Mouse (Mus musculus): ENCODE data around the gene Arid3a. TPM values are rescaled to one million over a fixed set of nuclear protein-coding genes. Genes with fewer than 3 reads are reported as not detected.

Arid3a gene
- total and polyA plus RNA-seq, 3 experiments, result 48.4 to 114 (median 94.4) TPM

- Histone ChIP-seq H3K4me3 (replicated peaks in 1 of 3; ENCODE audit: low read depth in 2 of 3, low read length in 2 of 3, poor library complexity in 1 of 3) (no peak overlapping the region), H3K27me3 (replicated peaks) (no peaks in the 10 kb centered on the region), H3K79me2 (replicated peaks; ENCODE audit: control insufficient read depth, extremely low read depth, insufficient read depth, poor library complexity, severe bottlenecking) (peaks cover 82% of the 10 kb centered on the region), H3K9me3 (replicated peaks; ENCODE audit: low read length) (no peaks in the 10 kb centered on the region), H3K36me3 (replicated peaks in 1 of 2; ENCODE audit: control insufficient read depth in 1 of 2, insufficient read depth in 1 of 2, low read length in 1 of 2) (peaks cover 44 to 85% of the 10 kb centered on the region in 2 experiments), H3K4me2 (ENCODE audit: insufficient read depth, low read depth, poor library complexity, severe bottlenecking) (peak overlapping the region; percentile 77), H3K4me1 (ENCODE audit: control insufficient read depth in 1 of 2, insufficient read depth in 2 of 2) (peaks cover 77 to 99% of the 10 kb centered on the region in 2 experiments), H3K9ac (ENCODE audit: insufficient read depth, low read depth) (no peak overlapping the region), H3K27ac (ENCODE audit: insufficient read depth, low read depth) (peak overlapping the region; percentile 97)
- in situ Hi-C loops (cut with MboI; ENCODE audit: low pct_ligation_motif_present, low pct_unique_long_range_greater_than_20kb, low sequenced_read_pairs) (no loop called here), dilution Hi-C loops (cut with MboI; ENCODE audit: extremely low pct_ligation_motif_present, extremely low pct_unique_long_range_greater_than_20kb, low sequenced_read_pairs) (no loop called here)
- DNase-seq (ENCODE audit: extremely low read depth), result peak; percentile 96
- no peak for TF ChIP-seq ZC3H11A (IDR thresholded peaks at IDR 0.05; ENCODE audit: low read depth, low read length)
- peak; percentile 94 for TF ChIP-seq ZMIZ1 (IDR thresholded peaks at IDR 0.05; ENCODE audit: low read depth, low read length)
- TF ChIP-seq POLR2A (IDR thresholded peaks at IDR 0.05; ENCODE audit: low read depth, low read length), result peak; percentile 44; the same call in 1 of the 2 replicates
- peak; percentile 18; the same call in 1 of the 2 replicates for TF ChIP-seq SMC3 (IDR thresholded peaks at IDR 0.05; ENCODE audit: low read depth, low read length)
- no peak for TF ChIP-seq PAX5 (IDR thresholded peaks at IDR 0.05; ENCODE audit: low read length)
- peak; percentile 100 for TF ChIP-seq TCF12 (IDR thresholded peaks at IDR 0.05; ENCODE audit: low read depth, low read length)
- TF ChIP-seq POLR2AphosphoS2 (IDR thresholded peaks at IDR 0.05; ENCODE audit: low read depth, low read length), result peak; percentile 66
- TF ChIP-seq MAZ (IDR thresholded peaks at IDR 0.05; ENCODE audit: low read depth, low read length), result peak; percentile 100
- peak; percentile 96 for TF ChIP-seq MYC (IDR thresholded peaks at IDR 0.05; ENCODE audit: low read depth, low read length)
- TF ChIP-seq CHD2 (IDR thresholded peaks at IDR 0.05; ENCODE audit: low read length), result peak; percentile 97
- peak; percentile 99 for TF ChIP-seq MEF2A (IDR thresholded peaks at IDR 0.05; ENCODE audit: borderline replicate concordance, low read depth, low read length)
- TF ChIP-seq CHD1 (IDR thresholded peaks at IDR 0.05; ENCODE audit: low read depth, low read length), result no peak; the same call in 1 of the 2 replicates
- peak; percentile 100 for TF ChIP-seq EP300 (IDR thresholded peaks at IDR 0.05; ENCODE audit: low read length)
- no peak; the same call in none of the 2 replicates for TF ChIP-seq RAD21 (IDR thresholded peaks at IDR 0.05; ENCODE audit: low read depth, low read length)
- 0 out of 2 replicates have a peak, but pooled peaks have one; percentile 53 for TF ChIP-seq E2F4 (IDR thresholded peaks at IDR 0.05; ENCODE audit: insufficient replicate concordance, low read depth, low read length)
- TF ChIP-seq ELF1 (IDR thresholded peaks at IDR 0.05; ENCODE audit: low read depth, low read length), result peak; percentile 62; the same call in 1 of the 2 replicates
- no peak; the same call in 1 of the 2 replicates for TF ChIP-seq ZKSCAN1 (IDR thresholded peaks at IDR 0.05; ENCODE audit: borderline replicate concordance, low read depth, low read length)
- TF ChIP-seq NRF1 (IDR thresholded peaks at IDR 0.05; ENCODE audit: low read depth, low read length), result peak; percentile 56
- peak; percentile 98 for TF ChIP-seq BHLHE40 (IDR thresholded peaks at IDR 0.05; ENCODE audit: low read depth, low read length)
- TF ChIP-seq HCFC1 (IDR thresholded peaks at IDR 0.05; ENCODE audit: low read depth, low read length), result peak; percentile 53
- no peak for TF ChIP-seq CTCF (conservative IDR thresholded peaks at IDR 0.05 in 1 of 2, IDR thresholded peaks at IDR 0.05 in 1 of 2; ENCODE audit: low read depth in 2 of 2, low read length in 2 of 2)
- peak; percentile 55; the same call in 1 of the 2 replicates for TF ChIP-seq TBP (conservative IDR thresholded peaks at IDR 0.05; ENCODE audit: low read depth, low read length)
- no peak for TF ChIP-seq USF1 (IDR thresholded peaks at IDR 0.05; ENCODE audit: low read depth, low read length)
- TF ChIP-seq MXI1 (IDR thresholded peaks at IDR 0.05; ENCODE audit: low read depth, low read length), result peak; percentile 90
- peak; percentile 66; the same call in 1 of the 2 replicates for TF ChIP-seq KAT2A (IDR thresholded peaks at IDR 0.05; ENCODE audit: insufficient replicate concordance, low read length)
- no peak for TF ChIP-seq USF2 (conservative IDR thresholded peaks at IDR 0.05; ENCODE audit: low read depth, low read length)
- TF ChIP-seq JUND (conservative IDR thresholded peaks at IDR 0.05; ENCODE audit: low read depth, low read length), result 0 out of 2 replicates have a peak, but pooled peaks have one; percentile 13
- TF ChIP-seq GABPA (IDR thresholded peaks at IDR 0.05; ENCODE audit: insufficient replicate concordance, low read depth, low read length), result no peak
- peak; percentile 40; the same call in 1 of the 2 replicates for TF ChIP-seq JUN (IDR thresholded peaks at IDR 0.05; ENCODE audit: insufficient read depth, low read depth, low read length)
- TF ChIP-seq UBTF (IDR thresholded peaks at IDR 0.05; ENCODE audit: low read depth, low read length), result peak; percentile 72; the same call in 1 of the 2 replicates
- TF ChIP-seq ZNF384 (IDR thresholded peaks at IDR 0.05; ENCODE audit: low read depth, low read length), result peak; percentile 85
- TF ChIP-seq SIN3A (IDR thresholded peaks at IDR 0.05; ENCODE audit: low read length), result peak; percentile 96; the same call in 1 of the 2 replicates
- TF ChIP-seq MAX (IDR thresholded peaks at IDR 0.05; ENCODE audit: low read length), result peak; percentile 95
- peak; percentile 99 for TF ChIP-seq IRF4 (IDR thresholded peaks at IDR 0.05; ENCODE audit: low read depth, low read length)
- peak; percentile 86 for TF ChIP-seq MAFK (IDR thresholded peaks at IDR 0.05; ENCODE audit: insufficient replicate concordance, low read length)
- peak; percentile 100 for TF ChIP-seq RCOR1 (conservative IDR thresholded peaks at IDR 0.05; ENCODE audit: low read depth, low read length)
- peak; percentile 96 for TF ChIP-seq ETS1 (conservative IDR thresholded peaks at IDR 0.05; ENCODE audit: low read depth, low read length)
- 0 out of 2 replicates have a peak, but pooled peaks have one; percentile 43 for TF ChIP-seq NELFE (IDR thresholded peaks at IDR 0.05; ENCODE audit: low read depth, low read length)
Observed at GRCm38 (mm10) chr10:79940749-79941148, 13.9 kb downstream of the Arid3a start.
